Mouse (Mus musculus) lung, postnatal 25 days (tissue): ENCODE data around the gene Cend1.
A peak's percentile ranks its signal among the peaks of the same experiment; 100 is the strongest.

Source experiments
- DNase-seq: peaks from one replicate; pipeline ENCODE4 v3.0.0; 2022; ENCODE audit warnings: low spot score

Cend1 gene

DNA sequence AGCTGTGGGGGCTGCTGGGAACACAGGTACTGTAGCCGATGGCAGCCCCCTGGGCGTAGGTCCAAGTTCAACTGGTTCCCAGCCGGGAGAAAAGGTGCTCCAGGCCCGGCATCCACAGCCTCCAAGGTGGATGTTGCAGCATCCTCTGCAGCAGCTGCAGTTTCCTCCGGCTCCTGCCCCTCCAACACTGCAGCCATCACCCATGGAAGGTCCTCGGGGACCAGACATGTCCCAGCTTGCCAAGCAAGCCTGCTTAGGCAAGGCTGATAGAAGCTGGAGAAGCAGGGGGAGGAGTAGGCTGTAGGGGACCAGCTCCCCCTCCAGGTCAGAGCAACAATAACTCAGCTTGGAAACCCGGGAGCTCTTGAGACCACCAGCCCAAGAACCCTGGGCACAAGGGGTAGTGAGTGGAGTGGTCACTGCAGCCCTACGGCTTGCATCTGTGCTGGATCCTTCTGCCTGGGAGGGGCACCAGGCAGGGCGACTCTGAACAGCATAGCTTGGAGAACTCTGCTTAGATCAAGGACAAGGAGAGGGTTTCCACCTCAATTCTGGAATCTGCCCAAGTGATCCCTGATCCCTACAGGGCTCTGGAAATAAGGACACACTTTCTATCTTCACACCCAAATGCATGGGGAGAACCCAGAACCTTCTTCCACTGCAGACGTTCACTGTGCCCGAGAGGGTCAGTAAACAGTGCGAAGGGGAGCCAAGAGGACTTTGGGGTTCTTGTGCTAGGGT is 14.0 kb upstream of the Cend1 start:
- no peak for DNase-seq

DNA sequence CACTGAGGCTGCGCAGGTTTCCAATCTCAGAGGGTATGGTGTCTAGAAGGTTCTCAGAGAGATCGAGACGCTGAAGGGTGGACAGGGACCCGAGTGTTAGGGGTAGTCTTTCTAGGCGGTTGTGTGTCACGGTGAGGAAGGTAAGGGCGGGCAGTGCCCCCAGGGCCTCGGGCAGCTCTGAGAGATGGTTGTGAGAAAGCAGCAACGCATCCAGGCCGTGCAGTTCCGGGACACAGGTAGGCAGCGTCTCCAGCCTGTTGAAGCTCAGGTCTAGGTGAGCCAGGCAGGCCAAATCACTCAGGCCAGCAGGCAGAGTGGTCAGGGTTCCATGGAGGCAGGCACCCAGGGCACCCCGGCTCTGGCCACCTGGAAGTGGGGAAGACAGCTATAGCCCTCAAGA is 12.9 kb upstream of the Cend1 start:
- DNase-seq = no peak

DNA sequence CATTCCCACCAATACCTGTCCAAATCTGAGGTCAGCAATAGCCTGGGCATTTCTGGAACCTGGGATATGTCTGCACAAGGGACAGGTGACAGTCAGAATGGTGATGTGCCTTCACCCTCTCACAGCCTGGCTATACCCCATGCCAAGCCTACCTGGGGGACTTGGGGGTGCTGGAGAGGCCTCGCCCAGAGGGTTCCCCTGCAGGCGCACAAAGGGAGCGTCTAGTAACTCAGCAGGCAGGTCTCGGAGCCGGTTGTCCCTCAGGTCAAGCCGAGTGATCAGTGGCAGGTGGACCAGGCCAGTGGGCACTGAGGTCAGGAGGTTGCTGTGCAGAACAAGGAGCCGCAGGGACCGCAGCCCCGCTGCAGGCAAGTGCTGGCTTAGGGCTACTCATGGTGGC is 12.2 kb upstream of the Cend1 start:
- DNase-seq = no peak

DNA sequence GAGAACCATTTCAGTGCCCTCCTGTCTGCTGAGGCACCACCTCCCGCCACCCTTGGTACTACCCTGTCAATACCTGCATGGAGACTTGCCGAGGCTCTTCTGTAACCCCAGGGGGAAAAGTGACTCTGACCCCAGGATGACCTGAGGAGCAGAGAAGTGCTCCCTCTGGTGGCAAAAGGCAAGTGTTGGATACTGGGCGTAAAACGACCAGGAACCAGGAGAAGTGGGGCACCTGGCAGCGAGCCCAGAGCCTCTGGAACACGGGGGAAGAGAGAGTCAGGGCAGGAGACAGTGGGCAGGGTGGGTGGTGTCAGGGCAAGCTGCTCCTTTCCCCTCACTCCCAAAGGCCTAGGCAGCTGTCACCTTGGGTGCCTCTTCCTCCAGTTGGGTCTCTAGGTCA is 11.3 kb upstream of the Cend1 start:
- no peak for DNase-seq

DNA sequence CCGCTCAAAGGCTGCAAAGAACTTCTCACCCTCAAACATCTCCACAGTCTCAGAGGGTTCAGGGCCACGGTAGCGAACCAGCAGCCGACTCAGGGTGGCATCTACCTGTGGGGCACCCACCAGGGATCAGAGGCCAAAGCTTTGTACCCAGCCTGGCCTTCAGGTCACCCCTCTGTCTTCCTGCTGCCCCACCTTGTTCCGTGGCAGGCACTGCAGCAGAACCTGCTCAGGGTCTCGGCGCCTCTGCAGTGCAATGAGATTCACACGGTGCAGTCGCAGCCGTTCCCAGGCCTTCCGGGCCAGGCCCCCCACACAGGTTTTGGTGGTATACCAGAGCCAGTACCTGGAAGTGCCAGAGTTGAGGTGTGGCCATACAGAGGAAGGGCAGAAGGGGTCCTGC is 10.5 kb upstream of the Cend1 start:
- no peak for DNase-seq

DNA sequence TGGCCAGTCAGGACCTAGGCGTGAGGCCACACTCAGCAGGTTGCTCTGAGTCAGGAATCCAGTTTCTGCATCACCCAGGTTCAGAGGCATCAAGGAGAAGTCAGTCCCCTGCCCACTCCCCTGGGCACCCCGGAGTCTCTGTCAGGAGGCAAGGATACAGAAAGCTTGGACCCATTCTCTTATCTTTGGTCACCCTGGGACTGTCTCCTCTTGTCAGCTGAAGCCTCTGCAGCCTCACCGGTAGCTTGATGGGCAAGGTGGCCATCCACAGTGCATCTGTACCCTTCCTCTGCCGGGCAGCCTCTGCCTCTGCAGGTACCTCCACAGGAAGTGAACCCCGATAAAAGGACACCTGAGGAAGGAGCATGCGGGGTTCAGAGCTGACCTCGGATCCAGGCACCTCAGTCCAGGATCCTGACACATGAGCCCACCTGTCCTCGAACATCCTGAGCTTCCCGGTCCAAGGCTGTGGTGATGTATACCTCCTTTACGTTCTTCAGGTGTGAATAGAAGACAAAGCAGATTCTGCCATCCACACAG is 9.9 kb upstream of the Cend1 start:
- no peak for DNase-seq

DNA sequence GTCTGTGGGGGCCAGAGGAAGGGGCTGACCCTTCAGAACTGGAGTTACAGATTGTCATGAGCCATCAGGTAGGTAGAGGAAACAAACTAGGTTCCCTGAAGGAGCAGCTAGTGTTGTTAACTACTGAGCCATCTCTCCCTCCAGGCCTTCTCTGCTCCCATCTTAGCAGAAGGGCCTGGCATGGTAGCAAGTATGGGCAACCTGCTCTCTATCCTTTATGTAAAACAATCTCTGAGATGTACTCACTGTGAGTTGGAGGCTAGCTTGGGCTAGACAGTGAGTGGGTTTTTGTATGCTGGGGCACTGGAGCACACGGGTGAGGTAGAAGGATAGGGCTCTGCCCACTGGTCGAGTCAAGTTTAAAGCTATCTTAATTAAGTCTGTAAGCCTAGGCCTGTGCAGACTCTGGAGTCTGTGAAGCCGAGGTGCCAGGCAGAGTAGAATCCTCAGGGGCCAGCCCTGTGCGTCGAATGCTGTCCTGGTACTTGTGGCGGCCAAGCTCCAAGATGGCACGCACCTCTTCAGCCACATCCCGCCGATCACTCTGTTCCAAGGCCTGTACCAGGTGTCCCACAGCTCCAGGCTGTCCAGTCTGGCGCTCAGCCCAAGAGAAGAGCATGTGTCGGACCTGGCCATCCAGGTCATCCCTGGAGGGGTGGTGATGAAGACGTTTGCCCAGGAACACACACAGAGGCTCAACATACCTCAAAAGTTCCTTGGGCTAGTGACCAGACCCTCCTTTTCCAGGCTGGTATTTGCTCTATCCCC is 9.1 kb upstream of the Cend1 start:
- no peak for DNase-seq

DNA sequence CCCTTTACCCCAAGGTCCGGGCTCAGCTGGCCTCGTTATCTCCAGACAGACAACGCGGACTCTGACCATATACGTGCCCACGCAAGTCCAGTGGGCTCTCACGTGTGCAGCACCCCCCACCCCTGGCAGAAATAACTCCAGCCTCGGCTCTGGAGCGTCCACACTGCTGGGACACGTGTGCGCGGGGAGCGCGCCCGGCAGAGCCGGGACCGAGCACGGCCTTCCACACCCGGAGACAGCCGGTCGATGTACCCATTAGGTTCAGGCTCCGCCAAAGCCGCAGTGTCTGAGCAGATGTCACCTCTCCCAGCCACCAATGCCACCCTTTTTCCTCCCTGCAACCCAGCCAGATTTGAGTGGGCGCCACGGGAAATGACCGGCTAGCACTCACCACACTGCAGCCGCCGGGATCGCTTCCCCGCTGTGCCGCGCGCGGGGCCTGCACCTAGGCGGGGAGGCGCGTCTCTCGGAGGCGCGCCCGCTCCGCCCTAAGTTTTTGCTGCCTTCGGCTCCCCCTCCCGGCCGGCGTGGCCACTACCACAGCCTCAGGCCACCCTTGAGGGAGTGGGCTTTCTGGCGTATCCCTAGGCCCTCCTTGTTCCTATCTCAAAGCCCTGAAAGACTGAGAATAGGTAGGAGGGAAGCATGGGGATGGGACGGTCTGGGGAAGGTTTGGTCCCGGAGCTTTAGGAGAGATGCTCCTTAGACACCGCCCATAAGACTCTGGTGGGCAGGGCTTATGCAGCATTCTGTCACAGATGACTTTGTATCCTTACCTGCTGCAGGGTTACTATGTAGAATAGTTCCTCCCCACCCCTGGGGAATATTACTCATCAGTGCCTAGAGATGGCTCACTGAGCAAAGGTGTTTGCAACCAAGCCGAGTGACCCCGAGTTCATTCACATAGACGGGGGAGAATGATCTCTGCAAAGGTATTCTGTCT is 8.2 kb upstream of the Cend1 start, which contains the start of gene Slc25a22:
Gene Slc25a22, minus strand, starts transcription at position 715 of the 943 bp plus-strand sequence.
- DNase-seq = peak; percentile 79

DNA sequence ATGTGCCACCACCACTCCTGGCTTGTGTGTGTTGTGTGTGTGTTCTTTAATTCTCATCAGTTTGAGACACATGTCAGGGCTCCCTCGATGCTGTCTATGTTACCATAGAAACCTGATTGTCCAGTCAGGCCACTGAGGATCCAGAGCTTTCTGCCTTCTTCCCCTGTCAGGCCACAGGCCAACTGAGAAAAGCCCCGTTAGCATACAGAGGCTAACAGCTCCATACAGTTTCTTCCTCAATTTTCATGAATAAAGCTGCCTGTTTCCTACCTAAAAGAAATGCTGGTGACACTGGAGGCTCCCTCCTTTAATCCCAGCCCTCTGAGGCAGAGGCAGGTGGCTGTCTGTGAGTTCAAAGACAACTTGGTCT is 7.2 kb upstream of the Cend1 start:
- no peak for DNase-seq

DNA sequence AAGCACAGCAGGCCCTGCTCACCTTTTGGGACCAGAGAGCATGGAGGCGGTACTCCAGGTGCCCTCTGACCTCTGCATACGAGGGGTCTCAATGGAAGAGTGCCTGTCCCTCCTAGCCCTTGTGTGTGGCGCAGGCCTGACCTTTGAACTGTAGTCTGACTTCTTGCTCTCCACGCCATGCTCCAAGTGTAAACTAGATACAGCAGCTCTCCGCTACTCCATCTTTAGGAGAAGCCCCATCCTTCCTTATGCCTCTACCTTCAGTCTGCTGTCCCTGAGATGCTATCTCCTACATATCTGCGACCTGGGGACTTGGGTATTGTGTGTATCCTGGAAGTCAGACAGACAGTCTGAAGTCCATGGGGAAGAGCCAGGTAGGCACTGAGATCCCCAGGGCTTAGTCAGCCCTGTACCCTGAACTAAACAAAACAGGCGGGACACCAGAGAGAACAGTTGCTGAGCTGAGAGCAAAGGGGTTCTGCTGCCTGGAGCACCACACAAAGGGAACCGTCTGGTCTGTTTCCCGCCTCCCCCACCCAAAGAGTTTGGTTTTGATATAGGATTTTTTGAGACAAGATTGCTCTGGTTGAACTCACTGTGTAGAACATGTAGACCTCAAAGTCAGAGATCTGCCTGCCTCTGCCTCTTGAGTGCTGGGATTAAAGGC is 6.7 kb upstream of the Cend1 start:
- no peak for DNase-seq

DNA sequence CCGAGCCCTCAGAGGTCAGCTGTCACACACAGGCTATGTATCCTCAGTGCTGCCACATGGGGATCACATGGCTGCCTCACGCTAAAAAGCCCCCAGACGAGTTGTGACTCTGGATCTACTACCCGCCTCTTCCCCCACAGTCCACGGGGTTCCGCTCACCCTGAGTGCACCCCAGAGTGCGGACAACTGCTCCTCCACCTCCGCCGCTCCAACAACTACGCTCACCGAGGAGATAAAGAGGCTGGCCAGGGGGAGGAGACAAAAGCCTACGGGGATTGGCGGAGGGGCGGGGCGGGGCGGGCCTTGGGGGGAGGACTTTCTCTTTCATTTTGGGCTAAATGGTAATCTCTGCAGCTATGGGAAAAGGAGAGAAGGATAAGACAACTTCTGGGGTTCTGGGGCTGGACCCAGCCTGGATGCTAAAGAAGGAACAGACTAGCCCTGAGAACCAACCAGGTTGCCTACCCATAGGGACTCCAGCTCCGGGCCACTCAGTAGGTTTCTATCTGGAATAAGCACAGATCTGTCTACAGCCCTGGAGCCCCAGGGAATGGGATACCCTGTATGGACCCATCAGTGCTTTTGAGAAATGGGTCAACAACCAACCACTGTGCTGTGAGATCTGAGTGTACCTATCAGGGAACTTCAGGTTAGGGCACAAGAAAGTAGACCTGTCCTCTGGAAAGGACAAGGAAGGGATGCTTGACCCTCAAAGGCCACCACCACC is 6.0 kb upstream of the Cend1 start:
- peak; percentile 63 for DNase-seq

DNA sequence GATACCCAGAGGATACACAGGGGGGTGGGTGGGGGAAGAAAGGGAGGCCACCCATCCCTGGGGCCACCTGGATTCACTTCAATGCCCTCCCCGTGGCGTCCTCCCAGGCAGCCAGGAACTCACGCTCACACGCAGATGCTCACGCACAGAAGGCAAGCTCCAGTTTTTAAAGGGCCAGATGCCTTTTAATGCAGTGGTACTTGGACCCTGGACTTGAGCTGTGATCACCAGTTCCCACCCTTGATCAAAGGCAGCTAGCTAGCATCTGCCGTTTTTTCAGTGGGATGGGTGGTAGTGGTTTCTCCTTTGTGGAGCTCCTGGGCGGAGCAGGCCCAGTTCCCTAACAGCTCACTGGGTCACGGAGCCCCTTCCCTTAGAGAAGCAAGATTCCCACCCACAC is 5.2 kb upstream of the Cend1 start:
- DNase-seq = no peak

DNA sequence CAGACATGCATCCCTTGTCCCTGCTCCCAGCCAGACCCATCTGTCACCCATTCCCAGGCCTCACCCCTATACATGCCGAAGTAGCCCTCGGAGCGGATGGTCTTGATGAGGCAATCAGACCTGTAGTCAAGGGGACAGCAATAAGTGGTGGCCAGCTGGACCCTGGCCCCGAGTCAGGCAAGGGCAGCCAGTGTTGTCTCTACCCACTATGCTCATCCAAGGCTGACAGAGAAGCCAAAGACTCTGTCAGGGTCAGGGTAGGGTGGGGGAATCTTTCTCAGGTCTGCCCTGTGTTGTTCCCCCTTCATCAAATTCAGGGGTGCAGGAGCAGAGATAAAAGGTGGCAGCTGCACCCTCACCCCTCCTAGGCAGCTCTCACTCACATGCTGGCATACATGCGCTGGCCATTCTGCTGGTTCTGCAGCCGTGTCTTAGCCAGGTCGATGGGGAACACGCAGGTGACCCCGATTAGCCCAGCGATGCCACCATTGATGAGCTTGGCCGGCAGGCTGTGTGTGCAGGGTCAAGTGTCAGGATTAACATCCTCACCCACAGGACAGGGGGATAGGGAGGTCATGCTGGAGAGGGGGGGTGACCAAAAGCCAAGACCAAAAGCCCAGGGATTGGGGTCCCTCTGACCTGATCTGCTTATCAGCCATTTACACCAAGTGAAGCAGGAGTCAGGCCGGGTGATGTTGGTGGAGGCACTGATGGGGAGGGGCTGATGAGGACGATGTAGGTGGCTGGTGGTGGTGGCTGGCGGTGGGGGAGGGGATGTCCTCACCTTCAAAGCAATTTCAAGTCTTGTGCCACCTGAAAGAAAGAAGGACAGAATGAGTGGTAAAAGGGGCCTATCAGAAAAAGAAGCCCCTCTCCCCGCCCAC is 4.5 kb upstream of the Cend1 start:
- no peak for DNase-seq

DNA sequence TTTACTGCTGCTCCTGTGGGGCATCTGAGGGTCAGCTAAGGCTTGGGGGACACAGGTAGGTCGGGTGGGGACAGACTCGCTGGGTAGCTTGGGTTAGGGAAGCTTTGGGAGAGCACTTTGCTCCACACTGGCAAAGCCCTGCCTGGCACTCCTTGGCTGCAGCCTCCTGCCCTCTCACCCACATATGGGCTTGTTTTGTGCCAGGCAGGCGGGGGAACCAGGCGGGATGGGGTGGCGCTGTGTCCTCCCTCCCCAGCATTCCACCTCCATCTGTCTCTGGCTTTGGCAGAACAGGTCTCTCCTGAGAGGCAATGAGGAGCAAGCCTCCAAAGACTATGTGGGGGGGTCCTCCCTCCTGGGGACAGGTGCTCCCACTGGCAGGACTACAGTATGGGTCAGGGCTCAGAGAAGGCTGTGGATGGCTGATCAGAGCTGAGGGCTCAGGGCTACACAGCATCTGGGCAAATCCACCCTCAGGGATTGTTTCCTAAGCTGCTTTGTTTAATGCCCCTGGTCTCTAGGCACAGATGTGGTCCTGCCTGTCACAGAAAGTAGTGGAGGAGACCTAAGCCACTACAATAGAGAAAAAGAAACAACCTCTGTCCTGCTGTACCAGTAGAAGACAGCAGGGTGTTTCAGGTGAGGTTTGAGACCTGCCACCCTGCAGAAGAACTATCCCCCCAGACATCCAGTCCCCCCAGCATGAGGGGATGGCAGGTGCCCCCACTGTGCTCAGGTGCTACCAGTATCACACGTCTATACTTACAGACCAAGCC is 3.6 kb upstream of the Cend1 start:
- no peak for DNase-seq

DNA sequence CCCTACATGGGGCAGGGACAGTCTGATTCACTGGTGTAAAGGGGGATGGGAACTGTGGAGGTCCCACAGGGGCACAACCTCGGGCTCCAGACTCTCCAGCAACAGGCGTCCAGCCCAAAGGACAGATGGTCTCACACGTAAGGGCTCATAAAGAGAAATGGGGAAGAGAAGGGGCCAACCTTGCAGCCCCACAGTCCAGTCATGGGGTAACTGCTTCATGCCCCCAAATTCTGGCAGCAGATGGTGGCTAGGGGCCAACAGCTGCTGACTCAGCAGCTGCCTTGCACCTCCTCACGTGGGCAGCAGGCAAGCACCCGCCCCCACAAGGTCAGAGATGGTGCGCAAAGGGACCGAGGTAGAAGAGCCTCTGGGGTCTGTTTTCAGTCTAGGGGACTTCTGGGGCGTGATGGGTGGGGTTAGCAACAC is 2.9 kb upstream of the Cend1 start:
- DNase-seq = no peak

DNA sequence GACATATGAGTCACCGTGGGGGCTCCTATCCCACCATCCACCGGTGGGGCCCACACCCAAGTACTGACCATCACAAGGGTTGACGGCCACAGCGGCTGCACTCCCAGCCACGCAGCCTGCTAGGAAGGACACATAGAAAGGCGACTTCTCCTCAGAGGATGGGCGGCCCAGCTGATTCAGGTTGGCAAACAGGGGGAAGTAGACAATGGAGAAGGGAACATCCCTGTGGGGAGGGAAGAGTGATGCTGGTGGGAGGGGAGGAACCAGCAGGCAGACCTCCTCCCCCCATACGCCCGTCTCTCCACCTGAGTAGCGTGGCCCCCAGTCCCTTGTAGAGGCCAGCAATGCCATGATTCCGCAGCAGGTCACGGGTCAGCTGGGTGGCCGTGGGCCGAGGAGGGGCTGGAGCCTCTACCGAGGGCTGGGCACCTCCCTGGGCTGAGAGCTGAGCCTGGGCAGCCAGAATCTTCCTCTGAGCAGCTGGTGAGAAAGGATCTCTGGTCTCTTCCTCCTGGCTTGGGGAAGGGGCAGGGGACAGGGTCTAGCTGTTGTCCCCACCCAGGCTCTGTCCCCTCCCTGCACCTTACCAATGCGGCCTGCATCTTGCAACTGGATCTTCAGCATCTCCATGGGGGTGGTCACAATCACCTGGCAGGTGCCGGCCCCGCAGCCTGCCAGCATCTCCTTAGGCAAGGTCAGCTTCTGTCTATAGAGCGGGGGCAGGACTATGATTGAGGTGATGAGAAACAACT is 2.3 kb upstream of the Cend1 start:
- DNase-seq = no peak

DNA sequence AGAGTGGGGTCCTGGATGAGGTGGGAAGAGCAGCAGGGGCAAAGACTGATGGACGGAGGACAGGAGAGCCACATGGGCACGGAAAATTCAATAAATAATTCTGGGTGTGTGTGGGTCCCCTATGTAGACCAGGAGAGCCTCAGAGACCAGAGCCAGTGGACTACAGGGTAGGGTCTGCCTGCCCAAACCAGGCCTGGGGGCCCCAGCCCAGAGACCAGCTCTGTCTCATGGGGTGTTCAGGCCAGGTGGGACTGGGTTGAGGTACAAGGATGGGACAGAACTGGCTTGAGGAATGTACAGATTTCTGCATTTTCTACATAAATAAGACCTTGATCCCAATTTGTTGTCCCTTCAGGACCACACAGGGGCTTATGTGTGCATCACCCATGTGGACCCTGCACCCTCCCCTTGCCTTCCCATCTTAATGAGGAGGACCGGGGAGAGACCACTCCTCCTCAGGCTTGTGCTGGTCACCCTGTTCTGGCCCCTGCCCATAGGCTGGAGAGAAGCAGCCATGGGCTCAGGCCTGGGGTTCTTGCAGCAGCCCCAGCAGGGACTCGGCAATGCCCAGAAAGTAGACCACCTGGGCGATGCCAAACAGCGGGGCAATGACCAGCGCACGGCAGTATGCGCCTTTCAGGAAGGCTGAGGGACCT is 1.4 kb upstream of the Cend1 start:
- DNase-seq = no peak
